Mouse (Mus musculus): Measurements from ENCODE around the gene Nsun4.

DNA sequence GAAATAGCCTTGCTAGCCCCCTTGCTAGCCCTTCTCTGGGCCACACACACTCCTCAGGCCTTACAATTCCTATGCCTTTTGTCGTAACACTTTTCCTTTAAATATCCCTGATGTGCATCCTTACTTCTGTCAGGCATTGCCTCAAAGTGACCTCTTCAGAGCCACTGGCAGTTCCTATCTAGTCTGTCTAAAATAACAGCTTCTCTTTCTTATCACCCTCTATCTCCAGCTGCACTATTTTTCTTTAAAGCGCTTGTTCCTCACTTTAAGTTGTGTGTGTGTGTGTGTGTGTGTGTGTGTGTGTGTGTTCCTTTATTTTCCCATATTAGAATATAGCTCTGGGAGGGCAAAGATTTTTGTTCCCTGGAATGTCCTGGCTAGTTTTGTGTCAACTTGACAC lies 7.1 kb downstream of the Nsun4 start:
- TF ChIP-seq CTCF (IDR thresholded peaks at IDR 0.05; ENCODE audit: borderline replicate concordance, insufficient read depth, low read depth, low read length), result no peak
- no peak for TF ChIP-seq POLR2A (IDR thresholded peaks at IDR 0.05; ENCODE audit: borderline replicate concordance, insufficient read depth, low read length)

Measured in cerebellum, adult 2 months (tissue).